8 mouse cellular contexts compared by ENCODE assay signal in genomic region chr13:21715864-21716539, GRCm38 (mm10). TPM values are rescaled to one million over a fixed set of nuclear protein-coding genes. Genes with fewer than 3 reads are reported as not detected.
DNase-seq lines count a peak whose midpoint lies in the region; ATAC-seq and TF ChIP-seq lines count a peak whose summit lies in the region.
"Not testable (repeated sequence)": the region's sequence is repeated elsewhere in the genome, so short reads cannot be mapped to it uniquely, and the experiment has no call there.

Gene Hist1h2bl, minus strand, starts transcription at chr13:21716143.
Gene Hist1h2ai, plus strand, starts transcription at chr13:21716422.

- H3K4me3 ChIP-seq in G1E (ENCODE audit: low read depth, low read length): peak within 1 kb of the TSS; percentile 68
- peak within 1 kb of the TSS; percentile 48 for H3K4me3 ChIP-seq in forebrain, embryonic 15.5 days
- peak within 1 kb of the TSS; percentile 45 for H3K4me3 ChIP-seq in liver, postnatal 0 days (ENCODE audit: low read depth, low read length)
- peak within 1 kb of the TSS; percentile 42 for H3K4me3 ChIP-seq in neural tube, embryonic 13.5 days

- peak; percentile 95 for DNase-seq in G1E (ENCODE audit: low spot score)
- peak; percentile 88 for DNase-seq in cerebellum, adult 11-12 months
- peak; percentile 63 for DNase-seq in heart, postnatal 25 days (ENCODE audit: low spot score)
- DNase-seq in layer of hippocampus, adult 11-12 months (ENCODE audit: low spot score): peak; percentile 91
- DNase-seq in liver, postnatal 0 days: peak; percentile 82
- DNase-seq in telencephalon, adult 2 months (ENCODE audit: low read depth, low spot score): peak; percentile 97

- WGBS in forebrain, embryonic 15.5 days: under 1% methylated on average over 33 of the region's 50 CpGs
- under 1% methylated on average over 23 of the region's 50 CpGs for WGBS in liver, postnatal 0 days (ENCODE audit: insufficient replicate concordance)
- 3% methylated on average over 37 of the region's 50 CpGs for WGBS in neural tube, embryonic 13.5 days

- peak within 1 kb of the TSS; percentile 91 for H3K4me2 ChIP-seq in forebrain, embryonic 15.5 days (replicated peaks)
- peak within 1 kb of the TSS; percentile 72 for H3K4me2 ChIP-seq in liver, postnatal 0 days (ENCODE audit: low read depth, low read length)
- H3K4me2 ChIP-seq in neural tube, embryonic 13.5 days: peak within 1 kb of the TSS; percentile 67

- H3K27me3 ChIP-seq in G1E (ENCODE audit: insufficient read depth, low read length); forebrain, embryonic 15.5 days; liver, postnatal 0 days (ENCODE audit: insufficient read depth, low read length); neural tube, embryonic 13.5 days: not testable (repeated sequence)

- H3K36me3 ChIP-seq in G1E (replicated peaks); forebrain, embryonic 15.5 days; liver, postnatal 0 days (replicated peaks; ENCODE audit: insufficient read depth, low read length); neural tube, embryonic 13.5 days: not testable (repeated sequence)

- intact Hi-C loops in heart, postnatal 25 days (cut with DNase I): loop anchor here (10.0 kb wide), 2 partner anchors 119 to 1969 kb away; partner anchors contain the start of genes Hist1h2ac, Hist1h2ap, Hist1h2bc and Hist1h2br

- H3K4me1 ChIP-seq in G1E (ENCODE audit: insufficient read depth, low read depth, low read length): peaks cover 51% of the 10 kb centered on the region
- peaks cover 42% of the 10 kb centered on the region for H3K4me1 ChIP-seq in forebrain, embryonic 15.5 days
- H3K4me1 ChIP-seq in liver, postnatal 0 days (ENCODE audit: insufficient read depth): peaks cover 25% of the 10 kb centered on the region
- H3K4me1 ChIP-seq in neural tube, embryonic 13.5 days (replicated peaks): peaks cover 44% of the 10 kb centered on the region

- H3K9ac ChIP-seq in forebrain, embryonic 15.5 days (replicated peaks): peak within 1 kb of the TSS; percentile 69
- H3K9ac ChIP-seq in liver, postnatal 0 days (replicated peaks): peak within 1 kb of the TSS; percentile 77
- peak within 1 kb of the TSS; percentile 72 for H3K9ac ChIP-seq in neural tube, embryonic 13.5 days

- peak; percentile 75 for TF ChIP-seq EP300 in liver, postnatal 0 days (IDR thresholded peaks at IDR 0.05; ENCODE audit: low read depth)

- peak; percentile 72 for ATAC-seq in G1E (ENCODE audit: extremely low read depth, insufficient number of reproducible peaks, low FRiP score, poor library complexity, severe bottlenecking)
- peak; percentile 95 for ATAC-seq in forebrain, embryonic 15.5 days (replicated peaks)
- peak; percentile 85 for ATAC-seq in liver, postnatal 0 days
- ATAC-seq in neural tube, embryonic 13.5 days (ENCODE audit: low read depth): peak; percentile 94

- not testable (repeated sequence) for TF ChIP-seq CTCF in G1E (IDR thresholded peaks at IDR 0.05; ENCODE audit: low read depth, low read length)
- 0 out of 2 replicates have a peak, but pooled peaks have one; percentile 1 for TF ChIP-seq CTCF in liver, postnatal 0 days (IDR thresholded peaks at IDR 0.05; ENCODE audit: low read depth)

- H3K9me3 ChIP-seq in G1E (replicated peaks); forebrain, embryonic 15.5 days; liver, postnatal 0 days (ENCODE audit: low read length); neural tube, embryonic 13.5 days: not testable (repeated sequence)

- H3K27ac ChIP-seq in forebrain, embryonic 15.5 days (replicated peaks): peak within 1 kb of the TSS; percentile 98
- peak within 1 kb of the TSS; percentile 88 for H3K27ac ChIP-seq in liver, postnatal 0 days (ENCODE audit: low read depth)
- peak within 1 kb of the TSS; percentile 90 for H3K27ac ChIP-seq in neural tube, embryonic 13.5 days (replicated peaks)

RNA-seq across cellular contexts. Expression of gene Hist1h2bl, which starts in this region (rescaled TPM):
- total RNA-seq in G1E (2014; fragmentation: Nextera tagmentation) (900 and 963 TPM in 2 replicates), G1E (2017) (1,351 and 1,816 TPM in 2 replicates)
- 2.1 and 8.3 TPM in 2 replicates for polyA plus RNA-seq in G1E (2012)
- 2.2 TPM in 1 of 2 replicates, not detected in the other for polyA plus RNA-seq in forebrain, embryonic 15.5 days (2015; fragmentation: Nextera tagmentation; extraction: Ambion mirVana)
- total RNA-seq in heart, postnatal 25 days (2021): 10 to 100 TPM; 19.7 to 24.0 TPM
- polyA plus RNA-seq in liver, postnatal 0 days (2015; fragmentation: Nextera tagmentation; extraction: Ambion mirVana): 0.51 and 1.9 TPM in 2 replicates
- polyA plus RNA-seq in neural tube, embryonic 13.5 days (2015; fragmentation: Nextera tagmentation; extraction: Ambion mirVana): 1.4 and 1.5 TPM in 2 replicates

RNA-seq across cellular contexts. Expression of gene Hist1h2ai, which starts in this region (rescaled TPM):
- 968 and 989 TPM in 2 replicates for total RNA-seq in G1E (2014; fragmentation: Nextera tagmentation)
- 2,644 and 2,651 TPM in 2 replicates for total RNA-seq in G1E (2017)
- polyA plus RNA-seq in G1E (2012): 2,561 and 4,652 TPM in 2 replicates
- 10.1 and 26.0 TPM in 2 replicates for polyA plus RNA-seq in forebrain, embryonic 15.5 days (2015; fragmentation: Nextera tagmentation; extraction: Ambion mirVana)
- 10 to 100 TPM in 1 of 2 experiments, not detected in 1; 17.9 TPM for total RNA-seq in heart, postnatal 25 days (2021)
- polyA plus RNA-seq in liver, postnatal 0 days (2015; fragmentation: Nextera tagmentation; extraction: Ambion mirVana): 16.4 and 20.2 TPM in 2 replicates
- polyA plus RNA-seq in neural tube, embryonic 13.5 days (2015; fragmentation: Nextera tagmentation; extraction: Ambion mirVana): 5.9 TPM in 1 of 2 replicates, not detected in the other

Comparison
In these comparisons a context has a peak if more than half of its experiments do, and no peak if none do; other contexts are left out.
1. Peak in every context shown above with its lines: DNase-seq, ATAC-seq, H3K4me3 ChIP-seq and H3K27ac ChIP-seq.
2. RNA of gene Hist1h2bl (total RNA-seq): 900 to 1,816 TPM in G1E; 19.7 to 24.0 TPM in heart, postnatal 25 days; every median in the first group is over 10 times any median in the second.
3. RNA of gene Hist1h2ai (total RNA-seq): 968 to 2,651 TPM in G1E; 17.9 TPM in heart, postnatal 25 days; every median in the first group is over 10 times any median in the second.
4. RNA of gene Hist1h2ai (polyA plus RNA-seq): 2,561 to 4,652 TPM in G1E; 10.1 to 26.0 TPM in forebrain, embryonic 15.5 days, 16.4 to 20.2 TPM in liver, postnatal 0 days and 5.9 TPM in neural tube, embryonic 13.5 days; every median in the first group is over 10 times any median in the second.